In the genomic region with DNA sequence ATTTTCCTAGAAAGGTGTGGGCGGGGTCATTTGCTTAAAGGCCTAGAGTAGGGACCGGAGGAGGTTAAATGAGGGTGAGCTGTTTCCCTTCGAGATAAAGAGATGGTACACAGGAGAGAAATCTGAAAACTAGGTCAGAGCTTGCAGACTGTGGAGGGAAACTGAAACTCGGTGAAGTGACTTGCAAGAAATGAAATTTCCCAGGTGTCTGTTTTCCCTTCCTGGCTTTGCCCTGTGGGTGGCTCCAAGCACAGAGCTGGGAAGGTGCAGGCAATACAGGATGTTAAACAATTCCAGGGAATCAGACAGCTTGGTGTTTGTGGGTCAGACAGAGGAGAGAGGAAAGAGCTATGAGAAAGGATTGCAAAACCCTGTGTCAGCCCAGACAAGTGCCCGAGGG, we compare ENCODE assay signal across 13 mouse cellular contexts.
"Had no signal": no experiment of that assay in that cellular context is flagged by ENCODE, and none has a peak within 500 bp of the region (broad histone marks: within the 10 kb centered on the region; RNA-seq: fewer than 3 reads in every experiment).

No protein-coding gene starts in this region.

- DNase-seq: gastrocnemius, postnatal 14 days; gastrocnemius, postnatal 36 days; heart, adult 18-20 months; heart, postnatal 14 days; heart, postnatal 36 days; kidney, adult 11 months; kidney, adult 2 months; kidney, adult 9 months; kidney, postnatal 14 days; kidney, postnatal 36 days; layer of hippocampus, adult 9-11 months; layer of hippocampus, postnatal 36 days; left cerebral cortex, postnatal 4 days had no signal
